In the genomic region with DNA sequence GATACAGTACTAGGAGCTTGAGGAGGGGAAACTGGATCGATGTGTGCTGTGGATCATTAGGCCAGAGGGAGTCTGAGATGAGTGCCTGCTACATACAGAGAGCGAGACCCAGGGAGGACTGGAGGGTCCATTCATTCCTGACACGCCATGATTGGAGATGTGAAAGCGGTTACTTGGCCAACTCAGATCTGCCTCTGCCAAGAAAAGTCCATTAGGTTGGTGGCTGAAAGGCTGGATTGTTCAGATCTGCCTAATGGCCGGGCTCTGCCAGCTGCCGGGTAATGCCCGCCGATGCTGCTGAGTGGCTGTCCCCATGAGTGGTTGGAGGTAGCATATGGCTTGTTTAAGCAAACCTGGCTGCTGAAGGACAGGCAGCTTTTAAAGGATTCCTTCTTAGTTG, we compare ENCODE assay signal across 10 mouse cellular contexts. TPM values are rescaled to one million over a fixed set of nuclear protein-coding genes. Genes with fewer than 3 reads are reported as not detected.
DNase-seq lines count a peak whose midpoint lies in the region; ATAC-seq lines count a peak whose summit lies in the region.
"Had no signal": no experiment of that assay in that cellular context is flagged by ENCODE, and none has a peak within 500 bp of the region (broad histone marks: within the 10 kb centered on the region; RNA-seq: fewer than 3 reads in every experiment).

No protein-coding gene starts in this region.

- peaks cover 19% of the 10 kb centered on the region; the same call in 1 of the 2 replicates for H3K4me1 ChIP-seq in midbrain, embryonic 14.5 days (ENCODE audit: control insufficient read depth, insufficient read depth, low read length)
- no peaks in the 10 kb centered on the region for H3K4me1 ChIP-seq in midbrain, embryonic 11.5 days (ENCODE audit: control insufficient read depth, insufficient read depth, low read length)

- no peak overlapping the region for H3K9ac ChIP-seq in midbrain, embryonic 14.5 days (replicated peaks; ENCODE audit: low read length)
- H3K9ac ChIP-seq in midbrain, embryonic 11.5 days (ENCODE audit: low read length): no peak overlapping the region
- H3K9ac ChIP-seq: embryonic facial prominence, embryonic 12.5 days had no signal

- intact Hi-C loops in heart, postnatal 10 days (cut with DNase I): no loop called here

- peaks cover 19% of the 10 kb centered on the region for H3K36me3 ChIP-seq in midbrain, embryonic 14.5 days (ENCODE audit: control insufficient read depth, insufficient read depth, low read length)
- H3K36me3 ChIP-seq in midbrain, embryonic 11.5 days (ENCODE audit: control insufficient read depth, insufficient read depth, low read length): no peaks in the 10 kb centered on the region

- H3K27ac ChIP-seq in midbrain, embryonic 14.5 days (replicated peaks; ENCODE audit: low read depth, low read length): no peak overlapping the region
- no peak overlapping the region for H3K27ac ChIP-seq in midbrain, embryonic 11.5 days (ENCODE audit: low read depth, low read length)
- H3K27ac ChIP-seq: embryonic facial prominence, embryonic 12.5 days had no signal

- no peak overlapping the region for H3K4me3 ChIP-seq in midbrain, embryonic 14.5 days (replicated peaks; ENCODE audit: low read depth, low read length)
- no peak overlapping the region for H3K4me3 ChIP-seq in midbrain, embryonic 11.5 days (ENCODE audit: low read depth, low read length)
- H3K4me3 ChIP-seq: embryonic facial prominence, embryonic 12.5 days had no signal

- no peaks in the 10 kb centered on the region for H3K27me3 ChIP-seq in midbrain, embryonic 14.5 days (ENCODE audit: control insufficient read depth, insufficient read depth, low read length)
- no peaks in the 10 kb centered on the region for H3K27me3 ChIP-seq in midbrain, embryonic 11.5 days (ENCODE audit: control insufficient read depth, insufficient read depth, low read length)
- H3K27me3 ChIP-seq: embryonic facial prominence, embryonic 12.5 days had no signal

- no peak overlapping the region for H3K4me2 ChIP-seq in midbrain, embryonic 14.5 days (ENCODE audit: low read length)
- H3K4me2 ChIP-seq in midbrain, embryonic 11.5 days: no peak overlapping the region
- H3K4me2 ChIP-seq: embryonic facial prominence, embryonic 12.5 days had no signal

- DNase-seq in midbrain, embryonic 14.5 days: peak; percentile 50
- DNase-seq in midbrain, embryonic 11.5 days (ENCODE audit: low spot score, missing footprints): no peak
- peak; percentile 44 to 65 for DNase-seq in frontal cortex, adult 2 months (ENCODE audit: extremely low spot score in 1 of 2, low spot score in 1 of 2)
- DNase-seq in layer of hippocampus, postnatal 14 days (ENCODE audit: low spot score in 2 of 2): peak; percentile 63 to 87
- DNase-seq in right cerebral cortex, postnatal 25 days: peak; percentile 38
- DNase-seq in heart, postnatal 10 days: no peak
- DNase-seq: adrenal gland, postnatal 25 days had no signal

- 0 out of 2 replicates have a peak, but pooled peaks have one; percentile 17 for ATAC-seq in midbrain, embryonic 14.5 days (ENCODE audit: low FRiP score, low TSS enrichment)
- no peak for ATAC-seq in midbrain, embryonic 11.5 days (ENCODE audit: low FRiP score)
- ATAC-seq in erythroid progenitor cell, adult 5-6 weeks (replicated peaks; ENCODE audit: low FRiP score, poor library complexity, severe bottlenecking): no peak
- ATAC-seq: inflammation-experienced regulatory T-cells, adult 6 months had no signal

- 83% methylated on average over 8 of the region's 8 CpGs for WGBS in midbrain, embryonic 14.5 days
- 91% methylated on average over 8 of the region's 8 CpGs for WGBS in midbrain, embryonic 11.5 days

- H3K9me3 ChIP-seq in midbrain, embryonic 14.5 days (ENCODE audit: control insufficient read depth, low read length): no peaks in the 10 kb centered on the region
- H3K9me3 ChIP-seq in midbrain, embryonic 11.5 days (ENCODE audit: control insufficient read depth, low read length): no peaks in the 10 kb centered on the region
- H3K9me3 ChIP-seq: embryonic facial prominence, embryonic 12.5 days had no signal

RNA-seq across cellular contexts. Expression of gene Dapk1, which starts 12.4 kb away (rescaled TPM):
- polyA plus RNA-seq in midbrain, embryonic 14.5 days (2014; fragmentation: Nextera tagmentation; extraction: Ambion mirVana): 41.7 and 42.4 TPM in 2 replicates
- polyA plus RNA-seq in midbrain, embryonic 11.5 days (2014; fragmentation: Nextera tagmentation; extraction: Ambion mirVana): 15.2 and 17.2 TPM in 2 replicates
- polyA plus RNA-seq in frontal cortex, adult 2 months (2012; rRNA removed): 71.4 and 83.6 TPM in 2 replicates
- total RNA-seq in layer of hippocampus, postnatal 14 days (2021): 10 to 100 TPM; 87.4 to 91.0 TPM
- total RNA-seq in heart, postnatal 10 days (2021): 10 to 100 TPM; 25.4 to 25.9 TPM
- total RNA-seq in erythroid progenitor cell, adult 5-6 weeks (2015; ENCODE audit: low replicate concordance): 1.3 and 6.8 TPM in 2 replicates
- 0.23 and 3.7 TPM in 2 replicates for total RNA-seq in erythroid progenitor cell, adult 5-6 weeks (2017; ENCODE audit: low replicate concordance)

Comparison
In these comparisons a context has a peak if more than half of its experiments do, and no peak if none do; other contexts are left out.
1. DNase-seq: peak in midbrain, embryonic 14.5 days (single experiment), frontal cortex, adult 2 months (2 of 2), layer of hippocampus, postnatal 14 days (2 of 2) and right cerebral cortex, postnatal 25 days (single experiment); none in midbrain, embryonic 11.5 days (single experiment) and heart, postnatal 10 days (0 of 2).